Mouse (Mus musculus): Measurements from ENCODE around the gene Apold1.

DNA sequence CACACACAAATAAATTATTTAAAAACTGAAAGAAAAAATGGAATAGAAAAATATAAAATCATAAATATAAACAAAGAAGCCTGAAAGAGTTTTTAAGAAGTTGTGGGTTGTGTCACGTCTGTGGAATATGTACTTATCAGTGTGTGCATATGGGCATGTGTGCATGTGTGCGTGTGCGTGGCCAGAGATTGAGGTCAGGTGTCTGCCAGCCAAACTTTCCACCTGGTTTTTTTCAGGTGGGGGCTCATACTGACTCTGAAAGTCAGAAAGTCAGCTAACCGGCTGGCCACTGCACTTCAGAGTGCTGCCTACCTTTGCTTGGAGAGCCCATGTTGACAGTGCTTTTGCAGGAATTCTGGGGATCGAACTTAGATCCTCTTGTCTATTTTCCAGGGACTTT, 47.2 kb upstream of the Apold1 start:
- TF ChIP-seq CTCF (IDR thresholded peaks at IDR 0.05; ENCODE audit: low read depth, low read length), result no peak
- no peak for TF ChIP-seq POLR2A (IDR thresholded peaks at IDR 0.05; ENCODE audit: extremely low read depth, insufficient read depth, low read length)

All from liver, adult 2 months (tissue).